Mouse (Mus musculus) ES-E14 (cell line): ENCODE measurements around the gene Olfr26.

Experiments
- CHD2 ChIP-seq: IDR thresholded peaks from 2 replicates; pipeline ENCODE4 v1.6.1; 2014; ENCODE audit warnings: mild to moderate bottlenecking, low read depth, low read length, inconsistent platforms
- HCFC1 ChIP-seq: IDR thresholded peaks from 2 replicates; pipeline ENCODE4 v1.6.1; 2012; ENCODE audit warnings: low read length, inconsistent platforms, borderline replicate concordance; ENCODE audit not compliant: insufficient read depth
- MAFK ChIP-seq: IDR thresholded peaks from 2 replicates; pipeline ENCODE4 v1.6.1; 2014; ENCODE audit warnings: mild to moderate bottlenecking, low read depth, low read length, inconsistent platforms; ENCODE audit not compliant: insufficient read depth
- ZC3H11A ChIP-seq: IDR thresholded peaks from 2 replicates; pipeline ENCODE4 v1.6.1; 2012; ENCODE audit warnings: low read depth, mild to moderate bottlenecking, inconsistent platforms, low read length, borderline replicate concordance
- ZNF384 ChIP-seq: IDR thresholded peaks from 2 replicates; pipeline ENCODE4 v1.6.1; 2012; ENCODE audit warnings: low read depth, low read length, inconsistent platforms

DNA sequence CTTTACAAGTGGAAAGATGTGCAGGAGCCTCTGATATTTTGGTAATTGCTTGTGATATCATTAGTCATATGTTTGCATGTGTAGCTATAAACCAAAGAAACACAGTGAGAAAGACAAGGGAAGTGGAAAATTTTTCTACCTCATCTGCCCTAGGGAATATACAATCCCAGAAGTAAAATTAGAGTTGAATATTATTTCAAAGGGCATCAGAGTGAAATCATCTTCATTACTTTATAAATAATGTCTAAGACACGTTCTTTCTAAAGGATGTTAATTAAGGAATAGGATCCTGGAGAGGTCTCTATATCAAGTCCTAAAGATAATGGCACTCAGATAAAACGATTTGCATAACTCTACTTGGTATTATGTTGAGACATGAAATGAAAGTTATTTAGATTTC is 40.5 kb upstream of the Olfr26 start, which contains the start of gene Olfr922:
- TF ChIP-seq CHD2, result no peak
- no peak for TF ChIP-seq ZC3H11A
- TF ChIP-seq MAFK, result no peak
- no peak for TF ChIP-seq HCFC1
- TF ChIP-seq ZNF384, result no peak
